Mouse (Mus musculus): ENCODE results near the gene Defb36.

The Defb36 gene

DNA sequence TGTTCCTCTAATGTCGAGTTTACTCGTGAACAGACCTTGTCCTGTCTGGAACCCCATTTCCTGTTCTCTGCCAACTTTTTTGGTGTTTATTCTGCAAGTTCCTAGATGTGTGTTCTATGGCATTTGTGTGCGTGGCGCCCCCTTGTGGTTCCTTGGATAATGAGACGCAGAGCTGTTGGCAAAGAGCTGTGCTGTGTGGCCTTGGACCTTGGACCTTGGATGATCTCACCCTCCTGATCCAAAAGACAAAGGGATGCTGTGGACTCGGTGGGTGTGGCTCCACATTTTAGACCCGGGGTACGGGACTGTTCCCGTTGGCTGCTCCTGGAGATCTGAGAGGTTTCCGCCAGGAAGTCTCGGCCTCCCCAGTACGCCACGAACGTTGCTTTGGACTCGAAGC is at the start of gene Defb36:
Defb36 (plus strand) TSS at position 271 of the 400 bp plus-strand sequence.
- DNase-seq (ENCODE audit: extremely low read depth, low read depth), result no peak

GRCm38 (mm10) chr2:152556655-152557054 is 47.5 kb upstream of the Defb36 start:
- no peak for DNase-seq (ENCODE audit: extremely low read depth, low read depth)

DNA sequence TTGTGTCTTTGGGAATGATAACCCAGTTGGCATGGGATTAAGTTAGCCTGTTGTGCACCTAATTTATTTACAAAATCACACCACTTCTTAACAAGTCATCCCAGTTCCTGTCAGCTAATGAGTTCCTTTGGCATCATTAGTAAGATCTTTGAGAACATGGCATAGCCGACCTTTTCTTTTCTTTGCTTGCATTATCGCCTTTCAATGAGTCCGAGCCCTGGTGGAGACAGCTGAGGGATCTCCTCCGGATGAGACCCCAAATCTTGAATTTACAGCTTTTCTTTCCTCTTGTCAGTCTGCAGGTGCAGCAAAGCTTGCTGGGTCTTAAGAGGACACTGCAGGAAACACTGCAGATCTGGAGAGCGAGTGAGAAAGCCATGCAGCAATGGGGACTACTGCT is 35.1 kb upstream of the Defb36 start, which contains the start of gene Gm17416:
Gm17416 (plus strand) TSS at position 301 of the 400 bp plus-strand sequence.
- DNase-seq (ENCODE audit: extremely low read depth, low read depth), result no peak

GRCm38 (mm10) chr2:152569881-152570280 is 34.2 kb upstream of the Defb36 start:
- no peak for DNase-seq (ENCODE audit: extremely low read depth, low read depth)

- no peak for DNase-seq (ENCODE audit: extremely low read depth, low read depth)
These were observed 33.8 kb upstream of the Defb36 start for GRCm38 (mm10) chr2:152570313-152570712.

GRCm38 (mm10) chr2:152572114-152572794 is 31.9 kb upstream of the Defb36 start, which contains the start of gene Defb21:
Gene Defb21 (plus strand): TSS chr2:152572744.
- DNase-seq (ENCODE audit: extremely low read depth, low read depth), result no peak

DNA sequence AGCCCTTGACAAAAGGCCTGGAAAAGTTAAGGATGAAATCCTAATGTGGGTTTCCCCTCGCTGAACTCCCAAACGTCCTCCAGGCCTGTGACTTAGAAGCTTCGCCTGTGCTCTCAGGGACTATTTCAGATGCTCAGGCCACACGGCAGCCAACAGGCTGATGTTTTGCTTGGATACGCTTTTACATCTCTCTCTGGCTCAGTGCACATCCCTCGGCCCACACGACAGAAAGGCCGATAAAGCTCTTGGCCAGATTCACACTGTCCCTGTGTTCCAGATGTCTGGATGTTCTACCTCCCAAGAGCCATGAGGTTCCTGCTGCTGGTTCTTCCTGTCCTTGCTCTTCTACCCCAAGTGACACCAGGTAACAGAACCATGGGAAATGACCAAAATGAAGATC is 30.6 kb upstream of the Defb36 start:
- DNase-seq (ENCODE audit: extremely low read depth, low read depth), result no peak

- no peak for DNase-seq (ENCODE audit: extremely low read depth, low read depth)
These were observed 24.0 kb upstream of the Defb36 start, which contains the start of gene Defb19 for GRCm38 (mm10) chr2:152580107-152580506. Gene Defb19 (minus strand): TSS chr2:152580312.

DNA sequence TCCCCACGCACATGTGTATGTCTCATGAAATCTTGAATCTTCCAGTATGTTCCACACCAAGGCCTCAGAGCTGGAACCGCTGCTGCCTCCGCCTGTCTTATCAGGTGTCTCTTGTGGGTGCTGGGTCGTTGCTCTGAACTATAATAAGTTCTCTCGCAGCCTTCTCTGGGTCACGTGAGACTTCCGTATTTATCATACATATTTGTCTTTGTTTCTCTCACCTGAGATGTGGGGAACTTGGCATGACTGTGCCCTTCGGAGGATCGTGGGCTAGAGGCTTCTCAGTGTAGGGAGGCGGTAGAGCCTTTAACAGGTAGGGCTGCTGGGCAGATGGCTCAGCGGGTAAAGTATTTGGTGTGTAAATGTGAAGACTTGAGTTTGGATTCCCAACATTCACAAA is 23.5 kb upstream of the Defb36 start:
- DNase-seq (ENCODE audit: extremely low read depth, low read depth), result no peak

DNA sequence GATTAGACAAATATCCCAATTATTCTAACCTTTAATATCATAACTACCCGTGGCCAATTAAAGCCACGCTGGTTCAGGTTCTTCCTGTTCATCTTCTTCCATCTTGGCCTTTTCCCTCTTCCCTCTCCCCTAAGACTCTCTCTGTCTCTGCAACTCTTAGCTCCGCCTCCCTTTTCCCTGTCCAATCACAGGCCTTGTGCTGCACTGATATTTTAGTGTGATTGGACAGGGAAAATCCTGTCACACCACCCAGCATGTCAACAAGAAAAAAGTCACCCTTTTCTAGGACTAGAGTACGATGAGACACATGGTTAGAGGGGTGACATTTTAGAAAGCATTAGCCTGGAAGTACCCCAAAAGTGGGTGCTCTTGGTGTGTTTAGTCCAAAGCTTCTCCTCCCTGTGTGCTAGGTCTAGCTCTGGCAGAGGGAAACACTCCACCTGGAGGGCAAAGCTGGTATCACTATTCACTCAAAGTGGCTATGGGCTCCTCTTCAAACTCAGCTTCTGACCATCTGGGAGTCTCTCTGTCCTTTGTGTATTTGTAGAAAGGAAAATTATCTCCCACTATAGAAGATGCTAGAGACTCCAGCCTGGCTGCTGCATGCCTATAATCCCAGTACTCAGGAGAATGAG is 17.1 kb upstream of the Defb36 start:
- DNase-seq (ENCODE audit: extremely low read depth, low read depth), result peak; percentile 39

- no peak for DNase-seq (ENCODE audit: extremely low read depth, low read depth)
These were observed 15.7 kb upstream of the Defb36 start for GRCm38 (mm10) chr2:152588450-152588849.

- DNase-seq (ENCODE audit: extremely low read depth, low read depth), result no peak
These were observed 15.1 kb upstream of the Defb36 start for GRCm38 (mm10) chr2:152589021-152589420.

DNA sequence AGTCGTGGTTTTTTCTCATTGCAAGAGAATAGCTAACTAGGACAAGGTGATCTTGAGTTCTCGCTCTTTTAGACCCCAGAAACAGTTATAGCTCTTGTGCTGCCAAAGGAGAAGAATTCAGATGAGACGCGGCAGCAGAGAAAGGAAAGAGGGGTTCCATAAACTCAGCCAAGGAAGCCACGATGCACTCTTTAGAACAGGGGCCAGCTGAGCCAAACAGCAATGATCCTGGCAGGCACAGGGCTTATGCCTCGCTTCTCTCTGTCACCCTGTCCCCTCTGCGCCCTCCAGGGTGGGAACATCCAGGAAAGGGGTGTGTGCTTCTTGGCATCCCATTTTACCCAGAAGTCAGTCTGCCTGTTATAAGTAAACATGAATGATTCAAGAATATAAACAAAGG is 4.8 kb upstream of the Defb36 start, which contains the start of gene Defb45:
Defb45 (minus strand) TSS at position 101 of the 400 bp plus-strand sequence.
- DNase-seq (ENCODE audit: extremely low read depth, low read depth), result no peak

DNA sequence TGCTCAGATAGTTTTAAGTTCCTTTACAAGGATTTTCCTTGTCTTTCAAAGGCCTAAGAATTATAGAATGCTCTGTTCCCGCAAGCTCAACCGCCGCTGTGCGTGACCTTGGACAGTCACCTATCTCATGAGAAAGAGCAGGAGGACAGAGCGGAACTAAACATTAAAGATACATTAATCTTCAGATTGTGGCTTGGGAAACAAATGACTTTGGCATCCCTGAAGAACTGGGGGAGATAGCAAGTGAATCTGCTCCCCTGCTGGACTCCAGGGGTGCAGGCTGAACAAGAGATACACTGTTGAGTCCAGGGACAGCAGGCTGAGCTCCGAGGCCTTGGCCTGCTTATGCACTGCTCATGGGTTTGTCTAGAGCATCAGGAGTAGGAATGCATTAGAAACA is 4.1 kb upstream of the Defb36 start:
- DNase-seq (ENCODE audit: extremely low read depth, low read depth), result no peak

GRCm38 (mm10) chr2:152601275-152601960 is 2.7 kb upstream of the Defb36 start:
- no peak for DNase-seq (ENCODE audit: extremely low read depth, low read depth)

GRCm38 (mm10) chr2:152607746-152608145 is 3.6 kb downstream of the Defb36 start:
- no peak for DNase-seq (ENCODE audit: extremely low read depth, low read depth)

- no peak for DNase-seq (ENCODE audit: extremely low read depth, low read depth)
These were observed 4.6 kb downstream of the Defb36 start for GRCm38 (mm10) chr2:152608719-152609118.

- DNase-seq (ENCODE audit: extremely low read depth, low read depth), result no peak
These were observed 8.1 kb downstream of the Defb36 start for GRCm38 (mm10) chr2:152612193-152612592.

GRCm38 (mm10) chr2:152615563-152615962 is 11.4 kb downstream of the Defb36 start:
- DNase-seq (ENCODE audit: extremely low read depth, low read depth), result peak; percentile 59

DNA sequence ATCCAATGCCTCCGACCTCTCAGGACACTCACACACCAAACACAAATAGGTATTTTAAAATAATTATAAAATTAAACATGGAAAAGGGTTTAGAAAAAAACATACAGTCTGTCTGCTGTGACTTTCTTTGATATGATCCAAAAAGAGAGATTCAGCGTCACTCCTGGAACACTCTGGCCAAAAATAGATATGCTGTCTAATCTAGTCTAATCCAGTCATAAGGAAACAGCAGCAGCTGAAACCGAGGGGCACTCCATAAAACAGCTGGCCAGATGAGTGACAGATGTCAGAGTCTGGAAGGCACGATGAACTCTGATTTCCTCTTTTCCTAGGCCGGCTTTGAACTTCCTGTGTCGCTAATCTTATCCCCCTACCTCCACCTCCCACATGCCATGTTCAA is 12.3 kb downstream of the Defb36 start:
- DNase-seq (ENCODE audit: extremely low read depth, low read depth), result no peak

DNA sequence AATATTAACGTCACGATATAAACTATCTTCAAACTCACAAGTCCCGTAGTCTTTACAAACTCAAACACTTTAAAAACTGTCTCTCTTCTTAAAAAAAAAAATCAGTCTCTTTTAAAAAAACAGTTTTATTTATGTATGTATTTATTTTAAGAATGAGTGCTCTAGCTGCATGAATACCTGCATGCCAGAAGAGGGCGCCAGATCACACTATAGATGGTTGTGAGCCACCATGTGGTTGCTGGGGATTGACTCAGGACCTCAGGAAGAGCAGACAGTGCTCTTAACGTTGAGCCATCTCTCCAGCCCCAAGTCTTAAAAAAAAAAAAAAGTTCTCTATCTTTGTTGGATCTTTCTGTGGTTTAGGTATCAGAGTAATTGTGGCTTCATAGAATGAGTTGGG is 13.2 kb downstream of the Defb36 start:
- DNase-seq (ENCODE audit: extremely low read depth, low read depth), result no peak
